Mouse (Mus musculus) megakaryocyte, embryonic 14.5 days (primary cell): ENCODE measurements at regions not wholly inside any gene's neighbourhood (a gene's known extent, or its start where the extent isn't known, plus 50 kb on each side); places are given as distances from the start of the nearest gene placed in this dataset.

Experiments used
- H3K27me3 ChIP-seq: replicated peaks from 2 replicates; pipeline ENCODE3; 2012; ENCODE audit warnings: inconsistent platforms
- H3K36me3 ChIP-seq: replicated peaks from 2 replicates; pipeline ENCODE3; 2012; ENCODE audit warnings: low read length, inconsistent platforms, mixed read lengths
- H3K4me1 ChIP-seq: 2 replicates; pipeline ENCODE4 v1.6.1; 2012; ENCODE audit warnings: inconsistent platforms
- H3K4me3 ChIP-seq: replicated peaks from 2 replicates; pipeline ENCODE3; 2012; ENCODE audit warnings: moderate library complexity, mild to moderate bottlenecking, inconsistent platforms
- H3K9me3 ChIP-seq: 2 replicates; pipeline ENCODE4 v1.6.1; 2012; ENCODE audit warnings: inconsistent platforms
- FLI1 ChIP-seq: IDR thresholded peaks from 2 replicates; pipeline ENCODE4 v1.6.1; 2012; ENCODE audit warnings: low read length, inconsistent platforms, mixed read lengths
- GATA1 ChIP-seq: IDR thresholded peaks from 3 replicates; pipeline ENCODE4 v1.6.1; 2012; ENCODE audit warnings: mixed read lengths, low read length, inconsistent platforms, borderline replicate concordance

DNA sequence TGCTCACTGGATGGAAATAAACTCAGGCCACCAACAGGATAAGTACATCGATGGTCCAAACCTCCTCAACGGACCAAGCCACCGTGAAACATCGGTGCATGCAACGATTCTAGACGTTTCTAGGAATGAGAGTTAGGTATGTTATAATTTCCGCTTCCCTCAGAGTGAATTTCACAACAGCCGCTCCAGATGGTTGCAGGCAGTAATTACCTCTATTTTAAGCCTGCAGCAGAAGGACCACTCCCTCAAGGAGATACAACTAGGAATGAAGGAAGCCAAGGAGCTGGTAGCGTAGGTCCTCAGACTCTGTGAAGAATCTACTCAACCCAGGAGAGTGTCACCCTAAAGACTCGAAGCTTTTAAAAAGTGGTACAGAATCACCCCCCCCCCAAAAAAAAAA, 109.5 kb upstream of the Hes1 start:
- H3K27me3 ChIP-seq: peaks cover 2% of the 10 kb centered on the region
- no peak for TF ChIP-seq FLI1
- peaks cover 98% of the 10 kb centered on the region for H3K36me3 ChIP-seq
- peaks cover 40% of the 10 kb centered on the region for H3K4me1 ChIP-seq
- H3K4me3 ChIP-seq: no peak overlapping the region
- no peaks in the 10 kb centered on the region for H3K9me3 ChIP-seq

DNA sequence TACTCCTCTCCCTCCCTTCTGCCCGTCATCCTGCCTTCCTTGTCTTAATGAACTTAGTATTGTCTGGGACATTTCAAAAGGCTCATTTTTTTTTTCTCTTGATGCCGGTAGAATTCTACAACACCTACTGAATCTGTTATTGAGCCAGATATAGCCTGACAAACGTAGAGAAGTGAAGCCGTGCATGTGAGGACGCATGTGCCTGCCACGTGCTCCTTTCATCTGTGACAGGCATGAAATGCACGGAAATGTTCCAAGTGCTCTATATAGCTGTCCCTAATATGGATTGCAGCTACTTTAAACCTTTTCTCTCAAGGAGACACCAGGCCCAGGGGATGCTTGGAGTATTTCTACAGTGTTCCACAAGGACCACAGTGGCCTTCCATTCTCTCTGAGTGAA, 107.3 kb upstream of the Hes1 start:
- Histone ChIP-seq H3K9me3 (no peaks in the 10 kb centered on the region), H3K36me3 (peaks cover 98% of the 10 kb centered on the region), H3K4me1 (peaks cover 49% of the 10 kb centered on the region), H3K27me3 (peaks cover 2% of the 10 kb centered on the region), H3K4me3 (no peak overlapping the region)
- TF ChIP-seq FLI1 (no peak), GATA1 (no peak)

GRCm38 (mm10) chr16:29959939-29960637, 104.1 kb upstream of the Hes1 start:
- Histone ChIP-seq H3K4me3 (no peak overlapping the region), H3K4me1 (peaks cover 67% of the 10 kb centered on the region), H3K9me3 (peaks cover 9% of the 10 kb centered on the region), H3K36me3 (peaks cover 96% of the 10 kb centered on the region), H3K27me3 (peaks cover 2% of the 10 kb centered on the region)
- TF ChIP-seq FLI1 (no peak), GATA1 (no peak)

GRCm38 (mm10) chr16:29963284-29963683, 100.9 kb upstream of the Hes1 start:
- H3K4me3 ChIP-seq: no peak overlapping the region
- H3K27me3 ChIP-seq: no peaks in the 10 kb centered on the region
- peaks cover 77% of the 10 kb centered on the region for H3K4me1 ChIP-seq
- peaks cover 97% of the 10 kb centered on the region for H3K36me3 ChIP-seq
- TF ChIP-seq FLI1 (no peak), GATA1 (no peak)
- H3K9me3 ChIP-seq: peaks cover 13% of the 10 kb centered on the region

GRCm38 (mm10) chr16:29964563-29964962, 99.6 kb upstream of the Hes1 start:
- no peak for TF ChIP-seq GATA1
- TF ChIP-seq FLI1: no peak
- no peak overlapping the region for H3K4me3 ChIP-seq
- peaks cover 97% of the 10 kb centered on the region for H3K36me3 ChIP-seq
- peaks cover 13% of the 10 kb centered on the region for H3K9me3 ChIP-seq
- H3K27me3 ChIP-seq: no peaks in the 10 kb centered on the region
- peaks cover 80% of the 10 kb centered on the region for H3K4me1 ChIP-seq

GRCm38 (mm10) chr16:29968743-29969142, 95.4 kb upstream of the Hes1 start:
- peaks cover 99% of the 10 kb centered on the region for H3K36me3 ChIP-seq
- no peak overlapping the region for H3K4me3 ChIP-seq
- H3K9me3 ChIP-seq: peaks cover 13% of the 10 kb centered on the region
- H3K27me3 ChIP-seq: no peaks in the 10 kb centered on the region
- TF ChIP-seq GATA1 (no peak), FLI1 (no peak)
- peaks cover 87% of the 10 kb centered on the region for H3K4me1 ChIP-seq

DNA sequence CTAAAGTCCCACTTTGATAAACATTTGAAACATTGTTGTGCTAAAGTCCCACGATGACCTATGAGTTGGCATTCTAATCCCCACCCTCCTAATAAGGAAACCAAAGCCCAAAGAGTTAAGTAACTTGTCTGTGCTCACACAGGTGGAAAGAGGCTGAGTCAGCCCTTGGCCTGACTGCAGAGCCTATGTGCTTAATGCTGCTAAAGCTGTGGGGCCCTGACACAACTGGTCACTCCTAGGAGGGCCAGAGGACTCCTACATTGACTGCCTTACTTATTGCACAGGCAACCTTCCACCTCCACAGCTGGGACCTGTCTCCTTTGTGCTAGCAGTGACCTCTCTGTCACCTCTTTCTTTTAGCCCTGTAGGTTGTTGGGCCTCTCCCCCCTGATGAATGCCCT, 91.4 kb upstream of the Hes1 start:
- H3K36me3 ChIP-seq: peaks cover 86% of the 10 kb centered on the region
- peak overlapping the region; percentile 69 for H3K4me3 ChIP-seq
- H3K27me3 ChIP-seq: no peaks in the 10 kb centered on the region
- H3K4me1 ChIP-seq: peaks cover 96% of the 10 kb centered on the region
- H3K9me3 ChIP-seq: no peaks in the 10 kb centered on the region
- TF ChIP-seq GATA1: no peak
- no peak for TF ChIP-seq FLI1

GRCm38 (mm10) chr16:29973250-29973649, 90.9 kb upstream of the Hes1 start:
- Histone ChIP-seq H3K27me3 (no peaks in the 10 kb centered on the region), H3K36me3 (peaks cover 82% of the 10 kb centered on the region), H3K4me1 (peaks cover 98% of the 10 kb centered on the region), H3K4me3 (peak overlapping the region; percentile 69), H3K9me3 (no peaks in the 10 kb centered on the region)
- TF ChIP-seq GATA1: no peak
- TF ChIP-seq FLI1: no peak

DNA sequence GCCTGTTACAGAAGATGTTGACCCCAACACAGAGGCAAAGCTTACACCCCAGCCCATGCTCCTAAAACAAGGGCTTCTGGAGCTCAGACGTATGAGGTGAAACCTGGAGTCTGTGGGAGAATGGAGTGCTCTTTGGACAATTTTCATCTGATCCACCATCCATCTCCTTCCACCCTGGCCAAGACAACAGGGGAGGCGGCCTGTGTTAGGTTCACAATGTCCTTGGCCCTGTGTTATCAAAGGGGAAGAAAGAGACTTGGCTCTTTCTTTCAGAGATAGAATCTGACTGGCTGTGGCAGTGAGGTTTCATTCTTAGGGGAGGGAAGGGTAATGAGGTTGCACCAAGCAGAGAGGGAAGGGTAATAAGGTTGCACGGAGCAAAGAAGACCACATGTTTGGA, 88.4 kb upstream of the Hes1 start:
- no peaks in the 10 kb centered on the region for H3K27me3 ChIP-seq

DNA sequence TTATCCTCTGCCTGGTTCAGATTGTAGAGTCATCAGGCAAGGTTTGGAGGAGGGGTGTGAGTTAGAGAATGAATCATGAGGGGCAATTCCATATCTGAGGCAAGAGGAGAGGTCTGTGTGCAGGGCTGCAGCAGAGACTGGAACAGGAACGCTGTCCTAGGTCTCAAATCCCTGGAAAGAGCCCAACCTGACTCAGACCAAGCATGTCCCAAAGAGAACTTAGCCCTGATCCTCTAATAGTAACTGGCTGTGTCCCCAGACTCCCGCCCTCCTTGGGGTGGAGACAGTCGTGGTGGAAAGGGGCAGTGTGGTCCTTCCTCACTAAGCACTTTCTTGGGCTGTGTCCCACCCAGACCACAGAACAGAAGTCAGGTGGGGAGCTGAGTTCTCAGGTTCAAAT, 87.2 kb upstream of the Hes1 start:
- TF ChIP-seq FLI1 (no peak), GATA1 (no peak)
- Histone ChIP-seq H3K9me3 (no peaks in the 10 kb centered on the region), H3K4me3 (peak overlapping the region; percentile 90), H3K4me1 (peaks cover 99% of the 10 kb centered on the region), H3K36me3 (peaks cover 46% of the 10 kb centered on the region), H3K27me3 (no peaks in the 10 kb centered on the region)

More for the DNA sequence above, 88.4 kb upstream of the Hes1 start:
- H3K4me1 ChIP-seq: peaks cover 99% of the 10 kb centered on the region
- TF ChIP-seq FLI1 (no peak), GATA1 (no peak)
- peak overlapping the region; percentile 90 for H3K4me3 ChIP-seq
- no peaks in the 10 kb centered on the region for H3K9me3 ChIP-seq
- peaks cover 58% of the 10 kb centered on the region for H3K36me3 ChIP-seq
